Mouse (Mus musculus): ENCODE measurements around the gene Spag9.

Spag9 gene

GRCm38 (mm10) chr11:93995720-93996305 is at the start of gene Spag9:
TSS of gene Spag9 (plus strand) at chr11:93996091.
- peak; percentile 66 for DNase-seq (ENCODE audit: extremely low spot score, low read depth, low spot score)

GRCm38 (mm10) chr11:93948887-93949567 is 46.9 kb upstream of the Spag9 start:
- no peak for DNase-seq (ENCODE audit: extremely low spot score, low read depth, low spot score)

GRCm38 (mm10) chr11:93950045-93950444 is 45.8 kb upstream of the Spag9 start:
- DNase-seq (ENCODE audit: extremely low spot score, low read depth, low spot score), result no peak

- no peak for DNase-seq (ENCODE audit: extremely low spot score, low read depth, low spot score)
Measured at GRCm38 (mm10) chr11:93952376-93952775, 43.5 kb upstream of the Spag9 start.

GRCm38 (mm10) chr11:93954738-93955255 is 41.1 kb upstream of the Spag9 start:
- no peak for DNase-seq (ENCODE audit: extremely low spot score, low read depth, low spot score)

- no peak for DNase-seq (ENCODE audit: extremely low spot score, low read depth, low spot score)
Measured at GRCm38 (mm10) chr11:93955256-93956150, 40.4 kb upstream of the Spag9 start.

- no peak for DNase-seq (ENCODE audit: extremely low spot score, low read depth, low spot score)
Measured at GRCm38 (mm10) chr11:93956159-93956558, 39.7 kb upstream of the Spag9 start, which contains the start of gene Nme2. TSS of gene Nme2 (minus strand) at chr11:93956259.

GRCm38 (mm10) chr11:93957031-93957555 is 38.8 kb upstream of the Spag9 start:
- no peak for DNase-seq (ENCODE audit: extremely low spot score, low read depth, low spot score)

GRCm38 (mm10) chr11:93957746-93958145 is 38.1 kb upstream of the Spag9 start:
- DNase-seq (ENCODE audit: extremely low spot score, low read depth, low spot score), result no peak

- DNase-seq (ENCODE audit: extremely low spot score, low read depth, low spot score), result no peak
Measured at GRCm38 (mm10) chr11:93961482-93961881, 34.4 kb upstream of the Spag9 start.

- no peak for DNase-seq (ENCODE audit: extremely low spot score, low read depth, low spot score)
Measured at GRCm38 (mm10) chr11:93963013-93963412, 32.9 kb upstream of the Spag9 start.

GRCm38 (mm10) chr11:93965391-93965790 is 30.5 kb upstream of the Spag9 start:
- no peak for DNase-seq (ENCODE audit: extremely low spot score, low read depth, low spot score)

- no peak for DNase-seq (ENCODE audit: extremely low spot score, low read depth, low spot score)
Measured at GRCm38 (mm10) chr11:93967381-93967780, 28.5 kb upstream of the Spag9 start.

GRCm38 (mm10) chr11:93968005-93968847 is 27.7 kb upstream of the Spag9 start, which contains the start of the genes Gm20390 and Nme1:
TSS of gene Gm20390 (minus strand) at chr11:93968293.
TSS of gene Nme1 (minus strand) at chr11:93968521.
- DNase-seq (ENCODE audit: extremely low spot score, low read depth, low spot score), result peak; percentile 93

- no peak for DNase-seq (ENCODE audit: extremely low spot score, low read depth, low spot score)
Measured at GRCm38 (mm10) chr11:93968848-93969128, 27.1 kb upstream of the Spag9 start.

GRCm38 (mm10) chr11:93969171-93969570 is 26.7 kb upstream of the Spag9 start:
- DNase-seq (ENCODE audit: extremely low spot score, low read depth, low spot score), result no peak

GRCm38 (mm10) chr11:93969799-93970198 is 26.1 kb upstream of the Spag9 start:
- DNase-seq (ENCODE audit: extremely low spot score, low read depth, low spot score), result no peak

- DNase-seq (ENCODE audit: extremely low spot score, low read depth, low spot score), result no peak
Measured at GRCm38 (mm10) chr11:93972951-93973350, 22.9 kb upstream of the Spag9 start.

- no peak for DNase-seq (ENCODE audit: extremely low spot score, low read depth, low spot score)
Measured at GRCm38 (mm10) chr11:93979502-93980049, 16.3 kb upstream of the Spag9 start.

- DNase-seq (ENCODE audit: extremely low spot score, low read depth, low spot score), result no peak
Measured at GRCm38 (mm10) chr11:93984619-93985018, 11.3 kb upstream of the Spag9 start.

Data from hindlimb bud, embryonic 11.5 days (tissue).